Mouse (Mus musculus) cerebellum, adult 18-20 months (tissue): ENCODE results near the gene Msi2.
A peak's percentile ranks its signal among the peaks of the same experiment; 100 is the strongest.

ENCODE experiments used
- DNase-seq, 2 experiments: peaks; one replicate each; pipeline ENCODE4 v3.0.0; 2021

The Msi2 gene

DNA sequence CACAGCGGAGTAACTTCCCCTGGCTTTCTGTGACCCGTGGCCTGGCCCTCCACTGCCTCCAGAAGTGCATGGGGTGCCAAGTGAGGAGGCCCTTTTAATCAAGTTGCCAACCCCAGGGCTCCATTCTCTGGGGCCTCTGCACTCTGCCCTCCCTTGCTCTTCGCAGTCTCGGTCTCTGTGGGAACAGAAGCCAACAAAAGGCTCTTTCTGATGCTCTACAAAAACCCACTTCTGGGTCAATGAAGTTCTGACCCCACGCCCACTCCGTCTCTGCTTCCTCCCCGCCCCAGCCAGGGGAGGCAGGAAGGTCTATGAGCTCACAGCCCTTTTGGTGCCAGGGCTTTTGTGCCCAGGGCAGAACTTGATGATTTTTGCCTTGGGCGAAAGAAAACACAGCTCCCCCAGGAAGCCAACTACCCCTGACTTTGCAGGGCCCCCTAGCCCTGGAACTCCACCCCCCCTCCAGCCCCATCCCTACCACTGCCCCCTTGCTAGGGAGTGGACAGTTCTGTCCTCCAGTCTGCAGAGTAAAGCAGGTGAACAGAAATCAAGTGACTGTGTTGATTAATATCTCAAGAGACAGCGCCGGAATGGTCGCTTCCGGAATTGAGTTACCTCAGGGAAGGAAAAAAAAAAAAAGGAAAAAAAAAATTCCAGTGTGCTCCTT is 246.2 kb downstream of the Msi2 start:
- DNase-seq = peak in 1 of 2 experiments; percentile 25

DNA sequence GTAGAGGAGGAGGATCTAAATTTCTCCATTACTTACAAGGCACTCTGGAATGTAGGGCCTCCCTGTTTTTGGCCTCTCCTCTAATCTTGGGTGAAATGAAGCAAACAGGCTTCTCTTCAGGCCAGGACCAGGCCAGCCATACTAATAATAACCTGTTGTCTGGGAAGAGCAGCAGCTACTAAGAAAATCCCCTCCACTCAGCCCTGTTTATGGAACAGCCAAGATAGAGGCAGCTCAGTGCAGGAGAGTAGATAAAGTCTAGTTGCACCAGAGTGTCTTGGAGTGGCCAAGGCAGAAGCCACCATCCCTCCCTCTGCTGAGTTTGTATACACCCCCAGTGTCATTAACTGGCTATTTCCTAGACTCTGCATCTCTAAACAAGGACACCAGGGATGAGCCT is 247.7 kb downstream of the Msi2 start:
- DNase-seq = no peak

DNA sequence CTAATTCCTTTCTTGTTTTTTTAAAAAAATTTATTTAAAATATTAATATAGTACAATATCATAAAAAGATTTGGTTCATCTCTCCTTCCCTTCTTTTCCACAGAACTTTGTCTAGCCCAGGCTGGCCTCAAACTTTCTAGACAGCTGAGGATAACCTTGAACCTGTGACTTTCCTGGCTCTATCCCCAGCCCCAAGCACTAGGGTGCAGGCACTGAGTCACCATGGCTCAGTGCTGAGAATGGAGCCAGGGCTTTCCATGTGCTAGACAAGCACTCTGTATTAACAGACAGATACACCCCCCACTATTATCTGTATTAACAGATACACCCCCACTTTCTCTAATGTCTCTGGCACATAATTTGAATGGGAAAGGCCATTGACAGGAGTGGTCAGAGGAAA is 249.3 kb downstream of the Msi2 start:
- DNase-seq = no peak

DNA sequence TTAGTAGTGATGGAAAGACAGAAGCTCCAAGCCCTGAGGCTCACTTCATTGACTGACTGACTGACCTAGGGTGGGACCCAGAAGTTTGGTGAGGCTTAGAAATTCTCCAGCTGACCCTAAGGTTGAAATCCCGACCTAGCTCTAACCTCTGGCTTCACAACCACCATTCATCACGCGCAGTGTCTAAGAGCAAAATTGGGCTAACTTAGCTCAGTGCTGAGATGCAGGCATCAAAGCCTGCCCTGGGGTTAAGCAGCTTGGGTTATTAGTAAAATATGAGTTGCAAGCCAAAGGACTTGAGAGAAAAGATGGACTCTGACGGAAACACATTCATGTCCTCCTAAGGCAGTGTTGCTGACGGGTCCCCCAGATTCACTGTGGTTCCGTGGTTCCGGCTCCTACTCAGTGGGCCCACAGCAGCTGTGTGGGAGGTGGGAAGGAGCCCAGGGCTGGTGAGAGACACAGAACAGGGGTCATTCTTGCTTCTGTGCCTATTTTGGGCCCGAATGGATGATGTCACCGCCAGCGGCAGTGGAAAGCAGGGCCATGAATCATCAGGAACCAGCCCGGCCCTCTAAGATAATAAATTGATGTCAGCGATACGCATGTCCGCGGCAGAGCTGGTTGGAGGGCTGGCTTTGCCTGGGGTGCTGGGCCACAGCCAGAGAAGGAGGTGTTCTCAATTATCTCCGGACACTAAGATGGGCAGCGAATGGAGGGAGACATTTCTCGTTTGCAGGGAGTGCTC is 250.6 kb downstream of the Msi2 start:
- DNase-seq = peak; percentile 32 to 36

GRCm38 (mm10) chr11:88463951-88464350 is 254.4 kb downstream of the Msi2 start:
- DNase-seq = no peak

DNA sequence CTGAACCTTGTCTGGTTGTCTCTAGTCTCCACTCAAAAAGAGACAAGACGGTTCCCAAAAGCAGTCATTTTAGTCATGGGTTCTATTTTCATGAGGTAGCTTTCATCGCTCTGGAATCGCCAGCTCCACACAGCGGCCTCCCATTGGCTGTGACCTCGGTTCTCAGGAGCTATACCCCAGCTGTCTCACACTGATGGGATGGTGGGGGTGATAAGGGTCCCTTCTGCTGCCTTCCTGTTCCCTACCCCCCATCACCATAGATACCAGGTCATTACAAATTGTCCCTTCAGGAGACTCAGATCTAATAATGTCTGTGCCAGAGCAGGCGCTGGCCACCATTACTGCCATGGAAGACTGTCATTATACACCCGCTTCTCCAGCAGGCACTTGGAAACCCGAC is 255.5 kb downstream of the Msi2 start:
- DNase-seq = no peak

DNA sequence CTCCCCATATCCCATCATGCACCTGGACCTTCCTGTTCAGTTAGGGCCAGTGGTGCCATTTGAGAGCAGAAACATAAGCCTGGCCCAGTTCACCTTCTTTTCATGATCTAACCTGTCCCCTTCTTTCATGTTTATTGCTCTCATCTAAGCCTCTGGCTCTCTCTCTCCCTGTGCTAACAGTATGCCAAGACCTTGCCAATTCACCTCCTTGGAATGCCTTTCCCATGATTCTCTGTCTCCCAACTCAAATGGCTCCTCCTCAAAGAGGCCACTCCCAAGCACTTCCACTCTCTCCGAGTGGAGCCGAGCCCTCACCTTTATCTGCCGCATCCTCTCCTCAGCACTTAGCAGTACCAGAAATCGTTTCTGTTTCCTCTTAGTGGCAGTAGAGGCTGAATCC is 256.7 kb downstream of the Msi2 start:
- no peak for DNase-seq

- no peak for DNase-seq
Observed at GRCm38 (mm10) chr11:88459946-88460736, 258.2 kb downstream of the Msi2 start.

DNA sequence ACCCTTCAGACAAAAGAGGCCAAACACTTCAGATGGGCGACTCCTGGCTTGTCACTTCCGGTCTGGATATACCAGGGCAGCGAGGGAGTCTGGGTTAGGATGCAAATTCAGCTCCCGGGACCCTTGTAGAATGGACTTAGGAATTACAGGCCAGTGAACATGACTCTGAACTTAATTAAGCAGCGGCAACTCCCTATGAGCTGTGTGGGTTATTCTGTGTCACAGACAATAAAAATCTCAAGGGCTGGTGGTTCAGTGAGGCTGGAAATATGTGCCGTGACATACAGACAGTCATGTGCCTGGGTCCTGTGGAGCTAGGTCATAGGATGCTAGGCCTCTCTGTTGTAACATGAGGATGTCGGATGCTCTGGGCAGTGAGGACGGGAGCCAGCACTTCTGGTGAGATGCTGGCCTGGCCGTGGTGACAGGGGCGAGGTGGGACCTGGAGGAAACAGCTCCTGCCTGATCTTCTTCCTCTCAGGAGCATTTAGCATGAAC is 261.0 kb downstream of the Msi2 start:
- no peak for DNase-seq

- no peak for DNase-seq
Observed at GRCm38 (mm10) chr11:88454867-88455806, 263.2 kb downstream of the Msi2 start.

GRCm38 (mm10) chr11:88449180-88449579 is 269.1 kb downstream of the Msi2 start:
- no peak for DNase-seq

DNA sequence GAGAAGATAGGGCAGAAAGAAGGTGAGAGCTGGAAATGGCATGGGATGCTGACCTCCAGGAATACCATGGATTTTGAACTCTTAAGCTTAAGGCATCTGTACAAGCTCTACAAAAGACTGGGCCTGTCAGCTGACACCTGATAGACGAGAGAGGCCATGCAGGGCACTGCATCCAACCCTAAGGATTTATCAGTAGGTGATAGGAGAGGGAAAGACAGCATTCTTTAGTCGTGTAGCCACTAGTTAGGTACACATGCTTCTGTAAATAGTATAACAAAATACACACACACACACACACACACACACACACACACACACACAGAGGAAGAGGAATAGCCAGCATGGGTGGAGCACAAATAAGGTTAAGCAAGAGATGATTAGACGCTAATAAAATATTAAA is 269.7 kb downstream of the Msi2 start:
- no peak for DNase-seq

- DNase-seq = no peak
Observed at GRCm38 (mm10) chr11:88447350-88447749, 271.0 kb downstream of the Msi2 start.

GRCm38 (mm10) chr11:88443905-88444304 is 274.4 kb downstream of the Msi2 start:
- no peak for DNase-seq

GRCm38 (mm10) chr11:88443291-88443690 is 275.0 kb downstream of the Msi2 start:
- DNase-seq = peak; percentile 42 to 46

DNA sequence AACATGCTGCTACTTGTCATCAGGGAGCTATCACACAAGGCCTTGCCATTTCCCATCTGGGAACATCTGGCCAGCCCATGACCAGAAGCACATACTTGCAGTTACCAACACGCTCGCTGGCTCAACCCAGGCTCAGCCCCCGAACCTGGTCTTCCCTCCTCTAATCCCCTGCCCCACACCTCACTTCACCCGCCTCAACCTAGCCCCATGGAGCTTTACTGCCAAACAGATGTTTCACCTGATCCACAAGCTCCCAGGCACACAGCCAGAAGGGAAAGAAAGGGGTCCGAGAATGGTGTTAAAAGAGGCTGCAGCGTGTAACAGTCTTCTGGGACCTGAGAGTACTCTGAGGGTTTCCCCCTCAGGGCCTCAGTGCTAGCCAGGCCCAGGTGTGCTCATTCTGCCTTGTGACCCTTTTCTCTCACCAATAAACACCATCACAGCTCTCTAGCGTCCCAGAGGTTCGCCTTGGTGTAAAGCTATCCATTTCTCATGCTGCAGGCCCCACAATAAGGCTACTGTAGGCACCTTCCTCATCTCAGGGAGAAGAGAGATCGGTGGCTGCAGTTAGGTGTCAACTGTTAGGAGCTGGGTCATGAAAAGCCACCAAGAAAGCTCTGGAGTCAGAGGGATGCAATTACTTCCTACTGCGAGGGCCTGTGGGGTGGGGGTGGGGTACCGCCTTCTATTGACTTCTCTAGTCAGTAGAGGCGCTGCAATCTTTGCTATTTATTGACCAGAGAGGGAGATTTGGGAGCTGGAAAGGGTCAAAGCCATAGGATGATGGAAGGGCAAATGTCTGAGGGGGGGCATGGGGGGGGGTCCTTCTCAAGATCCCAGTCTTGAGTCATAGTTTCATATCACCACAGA is 276.2 kb downstream of the Msi2 start:
- no peak for DNase-seq

DNA sequence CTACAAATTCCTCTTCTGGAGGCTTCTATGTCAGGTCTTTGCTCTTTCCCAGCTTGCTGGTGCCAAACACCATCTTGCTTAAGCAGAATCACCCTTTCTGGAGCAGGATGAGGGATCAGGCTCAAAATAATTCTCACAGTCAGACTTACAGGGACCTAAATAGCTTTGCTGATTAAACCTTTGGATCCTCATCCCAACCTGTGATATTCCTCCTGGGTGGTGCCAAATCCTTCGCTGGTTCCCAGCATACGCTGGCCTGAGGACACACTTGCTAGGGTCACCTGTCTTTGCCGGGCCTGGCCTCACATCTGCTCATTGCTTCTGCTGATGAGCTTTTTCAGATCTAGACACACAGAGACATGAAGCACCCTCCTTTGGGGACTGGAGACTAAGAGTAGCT is 279.7 kb downstream of the Msi2 start:
- DNase-seq = no peak

DNA sequence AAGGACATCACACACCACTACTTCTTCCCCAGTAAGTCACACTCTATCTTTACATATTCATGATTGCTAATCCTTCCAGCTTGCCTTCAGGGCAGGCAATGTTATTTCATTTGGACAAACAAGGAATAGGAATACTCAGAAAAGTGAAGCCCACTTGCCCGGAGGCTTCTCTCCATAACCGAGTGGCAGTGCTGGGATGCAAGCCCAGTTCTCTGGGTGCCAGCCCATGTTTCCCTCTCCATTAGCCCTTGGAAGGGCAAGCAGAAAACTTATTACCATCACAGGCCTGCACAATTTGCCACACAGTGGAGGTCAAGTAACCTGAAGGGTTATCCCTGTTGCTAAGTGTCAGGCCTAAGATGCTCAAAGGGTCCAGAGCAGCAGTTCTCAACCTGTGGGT is 281.7 kb downstream of the Msi2 start:
- DNase-seq = no peak

DNA sequence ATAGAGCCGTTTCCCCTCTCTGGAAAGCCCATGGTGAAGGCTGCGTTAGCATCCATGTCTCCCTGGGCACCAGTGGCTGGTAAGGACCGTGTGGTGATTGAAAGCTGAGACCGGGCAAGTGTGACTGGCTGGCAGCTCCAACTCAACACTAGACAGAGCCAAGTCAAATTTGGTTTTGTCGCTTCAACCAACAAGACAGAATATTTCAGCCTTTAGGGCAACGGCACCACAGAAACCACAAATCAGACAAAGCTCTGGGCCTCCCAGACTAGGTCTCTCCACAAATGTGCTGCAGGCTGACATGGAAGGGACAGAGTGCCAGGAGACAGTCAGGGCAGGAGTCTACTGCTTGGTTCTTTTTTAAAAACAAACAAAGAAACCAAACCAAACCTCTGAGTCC is 282.8 kb downstream of the Msi2 start:
- DNase-seq = no peak

- no peak for DNase-seq
Observed at GRCm38 (mm10) chr11:88431363-88432269, 286.7 kb downstream of the Msi2 start.
